Mouse (Mus musculus) embryonic fibroblast, embryonic 13.5 days (primary cell): ENCODE measurements around the gene Tln1.

Source experiments
- CTCF ChIP-seq: IDR thresholded peaks from 2 replicates; pipeline ENCODE4 v1.5.1; 2011; ENCODE audit warnings: mild to moderate bottlenecking, control low read depth, low read length, moderate library complexity, borderline replicate concordance; ENCODE audit not compliant: insufficient read depth
- POLR2A ChIP-seq: IDR thresholded peaks from 2 replicates; pipeline ENCODE4 v1.6.1; 2011; ENCODE audit warnings: low read depth, mild to moderate bottlenecking, control low read depth, low read length, moderate library complexity

GRCm38 (mm10) chr4:43600195-43600934 lies 37.9 kb upstream of the Tln1 start:
- TF ChIP-seq CTCF (no peak), POLR2A (no peak)
